Mouse (Mus musculus): ENCODE results near the gene Filip1l.

DNA sequence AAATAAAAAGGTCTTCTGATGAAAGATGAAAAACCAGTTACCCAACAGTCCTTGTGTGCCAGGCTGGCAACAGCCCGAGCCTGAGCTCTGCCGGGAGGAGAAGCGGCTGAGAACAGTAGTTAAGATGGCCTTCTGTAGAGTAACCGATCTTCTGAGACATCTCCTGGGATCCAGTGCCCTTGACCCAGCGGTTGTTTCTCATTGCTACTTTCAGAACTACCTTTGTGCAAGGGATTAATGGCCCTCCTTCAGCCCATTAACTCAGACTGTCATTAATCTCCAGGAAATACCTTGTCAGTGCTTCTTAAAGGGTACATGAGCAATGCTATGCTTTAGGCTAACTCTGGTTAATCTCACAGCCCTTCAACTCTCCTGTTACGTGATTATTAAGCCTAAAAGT, 13.2 kb downstream of the Filip1l start:
- no peak for TF ChIP-seq ZC3H11A (IDR thresholded peaks at IDR 0.05; ENCODE audit: borderline replicate concordance, low read depth, low read length)
- TF ChIP-seq MAFK (IDR thresholded peaks at IDR 0.05; ENCODE audit: insufficient read depth, low read depth, low read length), result no peak
